Mouse (Mus musculus): ENCODE measurements around the gene Fam32a.

GRCm38 (mm10) chr8:72273807-72274206, 54.3 kb downstream of the Fam32a start:
- TF ChIP-seq CTCF (IDR thresholded peaks at IDR 0.05; ENCODE audit: control insufficient read depth, insufficient read depth, insufficient read length) (no peak), USF1 (IDR thresholded peaks at IDR 0.05; ENCODE audit: low read depth) (no peak), MAX (IDR thresholded peaks at IDR 0.05) (no peak), CEBPB (IDR thresholded peaks at IDR 0.05; ENCODE audit: low read depth) (no peak), MYOG (IDR thresholded peaks at IDR 0.05; ENCODE audit: control insufficient read depth, extremely low read depth, insufficient read length) (no peak), MYOD1 (IDR thresholded peaks at IDR 0.05; ENCODE audit: control insufficient read depth, insufficient read length, low read depth) (no peak), FOSL1 (IDR thresholded peaks at IDR 0.05; ENCODE audit: insufficient read depth, low read length, poor library complexity, severe bottlenecking) (no peak)

Data from C2C12 (cell line).